Mouse (Mus musculus) neural tube, embryonic 11.5 days (tissue): ENCODE data around the gene Fam187b. TPM values are rescaled to one million over a fixed set of nuclear protein-coding genes. Genes with fewer than 3 reads are reported as not detected.
A peak's percentile ranks its signal among the peaks of the same experiment; 100 is the strongest.

Experiments
- ATAC-seq: fragments of 200-750 bp; cut with Nextera tagmentation; 2 replicates; pipeline ENCODE4 v1.8.0; 2017; ENCODE audit warnings: moderate number of reproducible peaks, mild to moderate bottlenecking, moderate TSS enrichment, moderate library complexity; ENCODE audit not compliant: insufficient read depth, low FRiP score, low TSS enrichment
- DNase-seq: peaks from one replicate; pipeline ENCODE4 v3.0.0-alpha.2; 2015; ENCODE audit warnings: low spot score
- H3K27ac ChIP-seq: fragments of 300-500 bp; sonication (generic); 2 replicates; pipeline ENCODE4 v1.5.1; 2014; ENCODE audit warnings: low read depth, mild to moderate bottlenecking, low read length
- H3K27me3 ChIP-seq: fragments of 300-500 bp; sonication (generic); 2 replicates; pipeline ENCODE4 v1.6.1; 2014; ENCODE audit warnings: mild to moderate bottlenecking, low read length, mixed read lengths; ENCODE audit not compliant: control insufficient read depth, insufficient read depth
- H3K36me3 ChIP-seq: fragments of 300-500 bp; sonication (generic); 2 replicates; pipeline ENCODE4 v1.6.1; 2014; ENCODE audit warnings: mild to moderate bottlenecking, low read length, moderate library complexity, mixed read lengths; ENCODE audit not compliant: control insufficient read depth, insufficient read depth
- H3K4me1 ChIP-seq: fragments of 300-500 bp; sonication (generic); 2 replicates; pipeline ENCODE4 v1.6.1; 2014; ENCODE audit warnings: low read length, mixed read lengths; ENCODE audit not compliant: control insufficient read depth, insufficient read depth
- H3K4me2 ChIP-seq: fragments of 300-500 bp; sonication (generic); 2 replicates; pipeline ENCODE4 v1.6.1; 2014; ENCODE audit warnings: low read depth, mild to moderate bottlenecking, moderate library complexity
- H3K4me3 ChIP-seq: fragments of 300-500 bp; sonication (generic); 2 replicates; pipeline ENCODE4 v1.5.1; 2014; ENCODE audit warnings: low read depth, low read length
- H3K9ac ChIP-seq: fragments of 300-500 bp; sonication (generic); 2 replicates; pipeline ENCODE4 v1.6.1; 2014; ENCODE audit warnings: mild to moderate bottlenecking, low read length
- H3K9me3 ChIP-seq: fragments of 300-500 bp; sonication (generic); 2 replicates; pipeline ENCODE4 v1.6.1; 2016; ENCODE audit warnings: low read length; ENCODE audit not compliant: control insufficient read depth
- WGBS: fragments of 180-500 bp; shearing (Covaris S2); extraction: QIAGEN DNeasy Blood & Tissue Kit; methylation state at CpG from one replicate; pipeline ENCODE4 v1.1.7; 2014; 5-methylcytosine and 5-hydroxymethylcytosine counted together
- polyA plus RNA-seq: library from polyadenylated mRNA; unstranded; fragments of >200 nt; fragmentation: Nextera tagmentation; extraction: Ambion mirVana; gene quantifications from 2 replicates; pipeline ENCODE4 v1.2.1, GENCODE M21; 2014

Gene Fam187b
- polyA plus RNA-seq, 1 experiment from 2014 or later = 0.32 TPM

DNA sequence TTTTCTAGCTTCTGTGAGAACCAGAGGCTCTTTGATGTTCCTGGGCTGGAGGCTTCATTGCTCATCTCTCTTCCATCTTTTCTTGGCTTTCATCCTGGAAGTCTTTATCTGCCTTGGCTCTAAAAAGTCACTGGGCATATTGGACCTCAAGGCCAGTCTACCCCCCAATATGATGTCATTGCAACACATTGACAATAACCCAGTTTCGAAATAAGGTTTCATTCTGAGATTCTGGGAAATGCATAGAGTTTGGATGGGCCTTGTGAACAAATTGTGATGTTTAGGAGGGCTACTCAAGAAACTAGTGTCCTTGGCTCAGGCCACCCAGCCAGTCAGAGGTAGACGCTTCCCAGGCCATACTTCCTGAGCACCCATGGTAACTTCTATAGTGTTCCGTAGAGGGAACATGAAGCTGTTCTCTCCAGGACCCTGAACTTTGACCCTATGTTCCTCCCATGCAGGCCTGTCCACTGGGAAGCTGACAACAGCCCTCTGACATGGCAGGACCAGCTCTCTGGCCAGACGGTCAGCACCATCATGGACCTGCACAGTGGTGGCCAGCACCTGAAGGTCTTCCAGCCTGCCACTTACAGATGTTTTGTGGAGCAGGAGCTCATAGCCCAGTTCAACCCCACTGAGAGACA lies 15.1 kb downstream of the Fam187b start:
- no peak for ATAC-seq
- no peak overlapping the region for H3K27ac ChIP-seq
- H3K27me3 ChIP-seq = no peaks in the 10 kb centered on the region
- DNase-seq = no peak
- no peaks in the 10 kb centered on the region for H3K9me3 ChIP-seq
- 88% methylated on average over 4 of the region's 4 CpGs for whole genome bisulfite sequencing
- no peak overlapping the region for H3K9ac ChIP-seq
- no peak overlapping the region for H3K4me3 ChIP-seq
- H3K36me3 ChIP-seq = no peaks in the 10 kb centered on the region
- H3K4me2 ChIP-seq = no peak overlapping the region
- H3K4me1 ChIP-seq = no peaks in the 10 kb centered on the region

- Histone ChIP-seq H3K4me2 (no peak overlapping the region), H3K36me3 (no peaks in the 10 kb centered on the region), H3K27me3 (no peaks in the 10 kb centered on the region), H3K4me1 (no peaks in the 10 kb centered on the region), H3K9ac (no peak overlapping the region), H3K4me3 (no peak overlapping the region), H3K9me3 (0 out of 2 replicates have a peak, but pooled peaks cover 3% of the 10 kb centered on the region), H3K27ac (no peak overlapping the region)
- DNase-seq (no peak), ATAC-seq (no peak)
- WGBS = 84% methylated on average over 5 of the region's 5 CpGs
Observed at GRCm38 (mm10) chr7:30992148-30992547, 18.6 kb downstream of the Fam187b start.

DNA sequence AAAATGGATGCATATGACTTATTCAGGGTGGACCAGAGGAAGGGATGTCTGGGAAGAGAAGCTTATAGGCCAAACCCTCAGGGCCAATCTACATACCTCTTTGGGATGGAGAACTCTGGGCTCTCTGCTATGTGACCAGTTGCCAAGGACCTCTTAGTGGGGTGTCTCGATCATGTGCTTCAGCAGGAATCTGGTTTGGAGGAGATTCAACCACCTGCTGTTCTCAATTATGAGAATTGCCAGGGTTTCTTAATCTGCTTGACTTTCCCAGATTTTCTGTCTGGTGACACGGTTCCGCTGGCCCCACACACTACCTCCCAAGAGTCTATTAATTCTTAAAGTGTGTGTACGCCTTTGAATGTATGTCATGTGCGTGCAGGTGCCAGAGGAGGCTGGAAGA lies 20.4 kb downstream of the Fam187b start:
- H3K36me3 ChIP-seq = no peaks in the 10 kb centered on the region
- no peaks in the 10 kb centered on the region for H3K27me3 ChIP-seq
- no peak for ATAC-seq
- no peak overlapping the region for H3K4me2 ChIP-seq
- H3K4me3 ChIP-seq = no peak overlapping the region
- H3K9me3 ChIP-seq = 0 out of 2 replicates have a peak, but pooled peaks cover 3% of the 10 kb centered on the region
- no peak overlapping the region for H3K9ac ChIP-seq
- no peak for DNase-seq
- no peaks in the 10 kb centered on the region for H3K4me1 ChIP-seq
- WGBS = 86% methylated on average over 5 of the region's 5 CpGs
- H3K27ac ChIP-seq = no peak overlapping the region

- Histone ChIP-seq H3K4me2 (no peak overlapping the region), H3K9me3 (0 out of 2 replicates have a peak, but pooled peaks cover 3% of the 10 kb centered on the region), H3K4me1 (no peaks in the 10 kb centered on the region), H3K36me3 (no peaks in the 10 kb centered on the region), H3K27me3 (no peaks in the 10 kb centered on the region), H3K9ac (no peak overlapping the region), H3K4me3 (no peak overlapping the region), H3K27ac (no peak overlapping the region)
- ATAC-seq = no peak
- 94% methylated on average over 2 of the region's 2 CpGs for whole genome bisulfite sequencing
- DNase-seq = no peak
Observed at GRCm38 (mm10) chr7:30996491-30996890, 22.9 kb downstream of the Fam187b start.

DNA sequence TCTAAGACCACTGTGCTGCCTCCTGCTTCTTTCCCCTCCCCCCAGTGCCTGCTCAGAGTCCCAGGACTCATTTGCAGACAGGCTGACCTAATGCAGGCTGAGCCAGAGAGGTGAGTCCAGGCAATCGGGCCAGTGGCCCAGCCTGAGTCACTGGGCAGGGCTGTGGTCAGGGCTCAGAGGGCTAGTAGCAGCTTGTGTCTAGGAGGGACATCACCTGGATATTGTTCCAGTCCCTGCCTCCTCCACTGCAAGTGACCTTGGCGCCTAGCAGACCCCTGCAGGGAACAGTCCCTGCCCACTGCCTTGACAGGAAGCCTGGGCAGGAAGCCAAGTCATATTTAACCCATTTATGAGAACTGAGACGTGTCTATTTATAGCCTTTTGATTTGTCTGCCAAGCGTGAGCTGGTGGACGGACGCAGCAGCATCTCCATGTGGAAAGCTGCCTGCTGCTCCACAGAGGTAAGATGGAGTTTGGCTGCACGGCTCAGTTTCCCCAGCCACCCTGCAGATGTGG lies 27.0 kb downstream of the Fam187b start:
- no peak overlapping the region for H3K9ac ChIP-seq
- no peak overlapping the region for H3K27ac ChIP-seq
- no peak overlapping the region for H3K4me3 ChIP-seq
- DNase-seq (peak; percentile 20), ATAC-seq (no peak)
- no peak overlapping the region for H3K4me2 ChIP-seq
- WGBS = 64% methylated on average over 7 of the region's 7 CpGs
- H3K36me3 ChIP-seq = no peaks in the 10 kb centered on the region
- no peaks in the 10 kb centered on the region for H3K27me3 ChIP-seq
- H3K9me3 ChIP-seq = 0 out of 2 replicates have a peak, but pooled peaks cover 3% of the 10 kb centered on the region
- no peaks in the 10 kb centered on the region for H3K4me1 ChIP-seq

DNA sequence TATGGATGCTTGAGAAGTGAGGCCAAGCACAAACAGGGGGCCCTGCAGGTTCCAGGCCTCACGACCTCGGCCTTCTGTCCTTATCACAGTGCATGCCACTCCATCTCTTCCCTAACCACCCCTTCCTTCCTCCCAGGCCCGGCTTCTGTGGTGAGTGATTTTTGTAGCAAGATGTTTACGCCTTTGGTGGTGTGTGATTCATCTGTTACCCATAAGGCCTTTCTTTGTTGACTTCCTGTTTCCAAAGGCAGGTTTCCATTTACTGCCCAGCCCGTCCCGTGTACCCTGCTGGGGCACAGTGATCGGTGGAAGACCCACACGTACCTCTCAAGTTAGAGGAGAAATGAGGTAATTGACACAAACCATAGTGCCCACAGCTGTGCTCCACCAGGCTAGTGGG lies 29.1 kb downstream of the Fam187b start:
- no peaks in the 10 kb centered on the region for H3K4me1 ChIP-seq
- DNase-seq (no peak), ATAC-seq (no peak)
- no peaks in the 10 kb centered on the region for H3K27me3 ChIP-seq
- H3K9me3 ChIP-seq = no peaks in the 10 kb centered on the region
- H3K4me3 ChIP-seq = no peak overlapping the region
- WGBS = 85% methylated on average over 8 of the region's 8 CpGs
- no peak overlapping the region for H3K9ac ChIP-seq
- H3K27ac ChIP-seq = no peak overlapping the region
- no peak overlapping the region for H3K4me2 ChIP-seq
- no peaks in the 10 kb centered on the region for H3K36me3 ChIP-seq

DNA sequence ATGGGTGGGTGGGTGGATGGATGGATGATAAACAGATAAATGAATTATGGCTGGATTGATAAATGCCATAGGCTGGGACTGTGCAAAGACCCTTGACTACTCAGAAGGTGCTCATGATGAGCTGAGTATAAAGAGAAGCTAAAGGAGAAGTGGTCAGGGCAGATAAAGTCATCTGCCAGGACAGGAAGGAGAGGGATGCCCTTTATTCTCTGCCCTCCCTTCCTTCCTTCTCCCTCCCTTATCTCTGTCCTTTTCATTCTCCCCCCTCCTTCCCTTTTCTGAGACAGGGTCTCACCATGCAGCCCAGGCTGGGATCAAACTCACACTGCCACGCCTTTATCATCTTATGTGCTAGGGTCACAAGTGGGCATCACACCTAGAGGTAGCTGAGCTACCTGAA lies 34.2 kb downstream of the Fam187b start:
- DNase-seq (no peak), ATAC-seq (no peak)
- H3K9ac ChIP-seq = no peak overlapping the region
- H3K9me3 ChIP-seq = no peaks in the 10 kb centered on the region
- no peak overlapping the region for H3K4me2 ChIP-seq
- no peak overlapping the region for H3K4me3 ChIP-seq
- H3K4me1 ChIP-seq = no peaks in the 10 kb centered on the region
- no peaks in the 10 kb centered on the region for H3K36me3 ChIP-seq
- H3K27me3 ChIP-seq = no peaks in the 10 kb centered on the region
- H3K27ac ChIP-seq = no peak overlapping the region
- 87% methylated on average over 1 of the region's 1 CpGs for WGBS

GRCm38 (mm10) chr7:31008175-31008574 lies 34.6 kb downstream of the Fam187b start:
- WGBS = 71% methylated on average over 1 of the region's 1 CpGs
- Histone ChIP-seq H3K27me3 (no peaks in the 10 kb centered on the region), H3K36me3 (no peaks in the 10 kb centered on the region), H3K4me3 (no peak overlapping the region), H3K9me3 (no peaks in the 10 kb centered on the region), H3K4me2 (no peak overlapping the region), H3K4me1 (no peaks in the 10 kb centered on the region), H3K27ac (no peak overlapping the region), H3K9ac (no peak overlapping the region)
- no peak for ATAC-seq
- no peak for DNase-seq

DNA sequence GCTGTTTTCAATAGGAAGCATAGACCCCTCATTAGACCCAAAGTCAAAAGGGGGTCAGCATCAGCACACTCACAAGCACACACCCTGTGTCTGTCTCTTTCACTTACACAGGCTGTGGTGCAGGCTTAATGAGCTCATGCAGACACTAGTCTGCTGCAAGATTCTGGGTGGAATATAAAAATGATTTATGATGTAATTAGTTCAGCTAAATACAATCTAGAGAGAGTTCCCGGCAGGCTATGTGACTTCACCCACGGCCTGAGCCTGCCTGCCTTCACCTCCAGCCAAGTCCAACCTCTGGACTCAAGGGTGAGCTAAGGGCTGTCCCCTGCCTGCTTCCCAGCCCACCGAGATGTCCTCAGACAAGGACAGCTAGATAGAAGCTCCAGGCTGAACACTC lies 35.3 kb downstream of the Fam187b start:
- Histone ChIP-seq H3K27ac (no peak overlapping the region), H3K4me2 (no peak overlapping the region), H3K9me3 (no peaks in the 10 kb centered on the region), H3K4me3 (no peak overlapping the region), H3K9ac (no peak overlapping the region), H3K36me3 (no peaks in the 10 kb centered on the region), H3K27me3 (no peaks in the 10 kb centered on the region), H3K4me1 (no peaks in the 10 kb centered on the region)
- no peak for ATAC-seq
- WGBS = 56% methylated on average over 3 of the region's 3 CpGs
- DNase-seq = no peak
